Mouse (Mus musculus): ENCODE data around the gene Chic2.

- TF ChIP-seq CTCF (IDR thresholded peaks at IDR 0.05), result no peak
- TF ChIP-seq EP300 (IDR thresholded peaks at IDR 0.05; ENCODE audit: insufficient read depth, low read depth, low read length), result no peak
Observed at GRCm38 (mm10) chr5:75082439-75082838, 37.9 kb upstream of the Chic2 start.

All from heart, adult 2 months (tissue).